Mouse (Mus musculus): ENCODE measurements around the gene Ogn.
"Not testable (repeated sequence)": the region's sequence is repeated elsewhere in the genome, so short reads cannot be mapped to it uniquely, and the experiment has no call there.

The Ogn gene

DNA sequence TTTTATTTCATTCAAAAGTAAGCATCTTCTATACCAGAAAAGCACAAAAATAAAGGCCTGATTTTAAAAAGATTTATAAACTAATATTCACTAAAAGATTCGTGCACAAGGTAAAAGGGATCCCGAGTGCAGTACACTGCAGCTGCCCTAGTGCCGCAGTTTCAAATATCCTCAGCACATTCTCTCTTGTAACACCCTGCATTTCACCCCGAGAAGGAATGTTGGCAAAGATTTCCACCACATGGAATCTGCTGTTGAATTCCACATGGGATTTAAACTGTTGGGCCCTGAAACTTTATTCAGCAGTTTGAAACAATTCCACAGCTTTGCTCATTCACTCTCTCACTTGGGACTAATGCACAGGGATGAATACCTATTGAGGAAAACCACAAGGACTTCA, at the start of gene Ogn:
Gene Ogn, plus strand, starts transcription at position 333 of the 400 bp plus-strand sequence.
- peak; percentile 18 to 44 for DNase-seq

DNA sequence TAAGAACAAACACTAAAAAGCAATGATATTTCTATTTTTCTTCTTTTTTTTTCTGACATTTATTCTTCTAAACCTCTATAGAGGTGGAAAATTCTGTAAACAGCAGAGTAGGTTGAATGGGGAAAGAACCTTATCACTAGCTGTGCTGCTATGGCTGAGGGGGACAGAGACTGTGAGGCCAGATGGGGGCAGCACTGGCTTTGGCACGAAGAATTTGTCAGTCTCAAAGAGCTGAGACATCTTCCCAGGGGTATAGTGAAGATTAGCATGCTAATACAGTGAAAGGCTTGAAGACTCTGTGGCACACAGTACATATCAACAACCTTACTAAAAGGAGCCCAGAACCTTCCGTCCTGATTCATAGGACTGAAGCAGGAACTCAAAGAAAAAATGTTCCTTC, 48.7 kb upstream of the Ogn start:
- DNase-seq, result peak in 1 of 2 experiments; percentile 29

DNA sequence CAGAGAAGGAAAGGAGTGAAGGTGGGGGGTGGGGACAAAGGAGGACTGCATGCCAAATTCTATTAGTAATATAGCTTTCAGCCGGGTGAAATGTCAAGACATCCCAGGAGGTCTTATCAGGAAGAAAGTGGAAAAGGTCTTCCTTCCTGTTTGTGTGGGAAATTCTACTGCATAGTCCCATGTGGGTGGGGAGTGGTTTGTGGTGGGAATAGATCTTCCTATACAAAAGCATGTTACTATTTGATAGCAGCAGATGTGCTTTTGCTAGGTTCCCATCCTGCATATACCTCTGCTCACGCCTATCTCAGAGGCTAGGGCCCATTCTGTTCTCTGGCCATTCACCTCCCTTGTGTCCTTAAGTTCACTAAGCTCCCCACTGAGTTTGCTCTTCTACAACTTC, 47.0 kb upstream of the Ogn start:
- no peak for DNase-seq

DNA sequence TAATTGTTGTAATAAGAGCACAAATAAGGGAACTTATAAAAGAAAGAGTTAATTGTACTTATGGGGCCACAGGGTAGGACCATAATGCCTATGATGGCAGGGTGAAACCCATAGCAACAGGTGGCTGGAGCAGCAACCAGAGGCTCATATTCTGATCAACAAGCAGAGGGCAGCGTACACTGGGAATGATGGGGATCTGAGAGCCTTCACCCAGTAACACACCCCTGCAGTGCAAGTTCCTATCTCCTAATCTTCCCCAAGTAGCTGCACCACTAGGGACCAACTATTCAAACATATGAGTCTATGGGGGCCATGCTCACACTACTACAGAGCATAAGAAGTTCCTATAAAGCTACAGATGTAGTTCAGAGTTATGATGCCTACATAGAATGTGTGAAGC, 43.5 kb upstream of the Ogn start:
- DNase-seq, result no peak

GRCm38 (mm10) chr13:49570371-49570770, 37.5 kb upstream of the Ogn start:
- no peak for DNase-seq

DNA sequence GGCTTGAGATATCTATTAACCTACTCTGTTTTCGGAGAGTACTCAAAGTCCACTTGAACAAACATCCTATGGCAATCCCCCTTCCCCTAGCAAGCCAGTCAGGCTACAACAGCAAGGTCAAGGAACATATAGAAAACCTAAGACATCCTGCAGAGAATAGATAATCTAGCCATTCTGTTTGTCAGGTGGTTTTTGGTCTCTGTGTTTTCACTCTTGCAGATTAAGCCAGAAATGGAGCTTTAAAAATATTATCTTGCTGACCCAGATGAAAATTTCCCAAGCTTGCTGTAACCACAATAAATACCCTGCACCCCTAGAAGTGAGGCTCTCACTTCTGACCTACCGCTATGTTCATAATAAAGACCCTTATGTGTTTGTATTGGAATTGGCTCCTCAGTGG, 36.4 kb upstream of the Ogn start:
- no peak for DNase-seq

GRCm38 (mm10) chr13:49581541-49582530, 26.0 kb upstream of the Ogn start, which contains the start of gene Omd:
TSS of gene Omd (plus strand) at chr13:49582462.
- no peak for DNase-seq

DNA sequence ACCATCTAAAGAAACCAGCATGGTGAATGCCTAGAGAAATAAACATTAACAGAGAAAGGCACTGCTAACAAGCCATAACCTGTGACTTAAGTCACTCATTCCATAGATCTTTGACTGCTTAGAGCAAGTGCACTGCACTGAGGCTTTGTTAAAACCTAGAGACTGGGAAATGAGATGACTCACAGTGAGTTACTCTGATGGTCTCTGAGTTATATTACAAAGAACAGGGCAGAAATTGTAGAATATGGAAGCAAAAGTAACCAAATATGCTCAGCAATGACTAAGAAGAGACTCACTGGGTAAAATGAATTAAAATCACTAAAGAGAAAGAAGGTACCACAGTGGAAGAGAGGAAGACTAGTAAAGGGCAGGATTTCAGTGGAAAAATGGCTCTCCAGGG, 24.0 kb upstream of the Ogn start:
- DNase-seq, result no peak

DNA sequence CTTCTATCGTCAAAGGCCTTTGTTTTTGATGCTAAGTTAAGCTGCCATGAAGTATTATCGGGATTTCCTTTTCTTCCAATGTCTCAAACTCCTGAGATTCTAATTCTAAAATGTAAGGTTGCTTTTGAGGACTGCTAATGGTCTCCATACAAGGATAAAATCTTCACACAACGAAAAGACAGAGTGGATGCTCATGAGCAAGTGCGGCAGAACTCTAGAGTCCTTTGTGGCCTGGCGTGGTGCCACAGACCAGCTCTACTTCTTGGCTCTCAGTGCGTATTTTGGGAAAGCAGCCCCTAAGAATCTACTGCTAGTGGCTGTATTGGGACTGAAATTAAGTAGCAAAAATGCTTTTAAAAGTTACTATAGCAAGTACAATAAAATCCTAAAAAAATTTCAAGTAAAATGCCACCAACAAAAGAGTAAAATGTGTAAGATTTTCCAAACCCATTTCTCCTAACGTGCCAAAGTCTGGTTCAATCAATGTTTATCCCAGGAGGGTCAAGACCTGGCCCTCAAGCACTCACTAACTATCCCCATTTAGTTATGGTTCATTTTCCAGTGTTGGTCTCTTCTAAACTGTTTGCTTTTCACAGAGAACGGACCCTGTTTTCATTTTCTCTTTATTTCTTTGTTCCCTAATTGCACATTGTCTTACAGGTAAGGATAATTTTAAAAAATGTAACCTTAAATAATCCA, 23.4 kb upstream of the Ogn start:
- DNase-seq, result no peak

GRCm38 (mm10) chr13:49586062-49586461, 21.8 kb upstream of the Ogn start:
- no peak for DNase-seq

GRCm38 (mm10) chr13:49602541-49602940, 5.3 kb upstream of the Ogn start:
- not testable (repeated sequence) for DNase-seq

- no peak for DNase-seq
These were observed 4.2 kb upstream of the Ogn start for GRCm38 (mm10) chr13:49603603-49604002.

GRCm38 (mm10) chr13:49608589-49609322, 910 bp downstream of the Ogn start:
- DNase-seq, result no peak

- no peak for DNase-seq
These were observed 9.2 kb downstream of the Ogn start for GRCm38 (mm10) chr13:49617021-49617420.

GRCm38 (mm10) chr13:49618365-49618764, 10.5 kb downstream of the Ogn start:
- DNase-seq, result no peak

DNA sequence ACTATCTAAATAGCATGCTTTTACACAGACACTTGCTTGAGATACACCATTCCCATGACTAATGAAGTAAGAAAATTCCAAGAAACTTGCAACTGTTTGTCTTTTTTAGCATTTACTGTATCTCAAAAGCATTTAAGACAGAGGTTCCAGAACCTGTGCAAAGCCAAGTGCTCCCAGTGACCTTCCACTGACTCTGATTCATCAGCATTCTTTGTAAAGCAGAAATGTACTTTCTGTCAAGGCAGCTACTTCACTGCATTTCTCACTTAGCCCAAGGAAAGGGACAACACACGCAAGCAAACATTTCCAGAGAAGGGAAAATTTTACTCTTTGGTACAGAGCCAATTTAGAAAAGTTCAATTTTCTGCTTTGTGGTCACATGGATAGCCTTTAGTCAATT, 15.4 kb downstream of the Ogn start:
- peak in 1 of 2 experiments; percentile 23 for DNase-seq

- DNase-seq, result no peak
These were observed 20.3 kb downstream of the Ogn start for GRCm38 (mm10) chr13:49628167-49628566.

- DNase-seq, result peak; percentile 19 to 25
These were observed 21.2 kb downstream of the Ogn start for GRCm38 (mm10) chr13:49629076-49629475.

- no peak for DNase-seq
These were observed 32.1 kb downstream of the Ogn start for GRCm38 (mm10) chr13:49639965-49640364.

GRCm38 (mm10) chr13:49642650-49643049, 34.8 kb downstream of the Ogn start:
- no peak for DNase-seq

- DNase-seq, result no peak
These were observed 36.0 kb downstream of the Ogn start for GRCm38 (mm10) chr13:49643669-49644362.

- no peak for DNase-seq
These were observed 37.1 kb downstream of the Ogn start for GRCm38 (mm10) chr13:49644731-49645529.
